Mouse (Mus musculus) layer of hippocampus, postnatal 36 days (tissue): ENCODE measurements around the gene Pde4b. TPM values are rescaled to one million over a fixed set of nuclear protein-coding genes. Genes with fewer than 3 reads are reported as not detected.

Experiments used
- DNase-seq, 2 experiments: peaks; one replicate each; pipeline ENCODE4 v3.0.0; 2022
- total RNA-seq, 2 experiments: library from RNA; stranded (reverse); gene quantifications; 2 replicates each; pipeline ENCODE4 v1.2.3; 2021

The Pde4b gene
- total RNA-seq, 2 experiments from 2014 or later: 65.7 to 71.9 TPM

DNA sequence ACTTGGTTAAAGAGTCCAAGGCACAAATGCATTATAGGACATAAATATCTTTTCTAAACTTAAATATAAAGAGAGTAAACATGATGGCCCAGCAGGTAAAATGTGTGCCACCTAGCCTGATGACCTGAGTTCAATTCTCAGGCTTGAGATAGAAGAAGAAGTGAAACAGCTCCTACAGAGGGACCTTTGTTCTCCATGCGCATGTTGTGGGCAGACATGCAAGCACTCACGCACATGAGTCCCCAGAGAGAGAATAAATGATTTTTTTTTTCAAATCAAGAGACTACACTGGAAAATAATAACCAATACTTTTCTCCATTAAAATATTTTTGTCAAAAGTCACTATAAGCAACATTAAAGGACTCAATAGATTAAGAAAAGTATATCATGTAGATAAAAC, 533.8 kb downstream of the Pde4b start:
- DNase-seq: no peak

DNA sequence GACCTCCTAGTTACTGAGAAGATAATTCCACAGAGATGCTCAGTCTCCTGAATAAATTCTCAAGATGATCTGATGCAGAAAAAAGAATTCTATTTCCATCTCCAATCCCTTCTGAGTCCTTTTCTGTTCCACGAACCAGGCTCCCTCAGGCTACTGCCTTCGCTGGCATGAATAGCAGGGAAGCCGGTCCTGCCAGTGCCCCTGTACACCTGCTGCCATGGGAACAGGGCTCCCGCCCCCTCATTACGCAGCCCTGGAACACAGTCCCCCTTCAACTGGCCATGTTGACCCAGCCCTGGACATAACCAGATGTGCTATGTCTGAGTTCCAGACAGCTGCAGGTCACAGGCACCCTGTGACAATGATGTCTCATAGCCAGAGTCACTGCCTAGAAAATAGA, 535.6 kb downstream of the Pde4b start:
- peak in 1 of 2 experiments; percentile 9 for DNase-seq

DNA sequence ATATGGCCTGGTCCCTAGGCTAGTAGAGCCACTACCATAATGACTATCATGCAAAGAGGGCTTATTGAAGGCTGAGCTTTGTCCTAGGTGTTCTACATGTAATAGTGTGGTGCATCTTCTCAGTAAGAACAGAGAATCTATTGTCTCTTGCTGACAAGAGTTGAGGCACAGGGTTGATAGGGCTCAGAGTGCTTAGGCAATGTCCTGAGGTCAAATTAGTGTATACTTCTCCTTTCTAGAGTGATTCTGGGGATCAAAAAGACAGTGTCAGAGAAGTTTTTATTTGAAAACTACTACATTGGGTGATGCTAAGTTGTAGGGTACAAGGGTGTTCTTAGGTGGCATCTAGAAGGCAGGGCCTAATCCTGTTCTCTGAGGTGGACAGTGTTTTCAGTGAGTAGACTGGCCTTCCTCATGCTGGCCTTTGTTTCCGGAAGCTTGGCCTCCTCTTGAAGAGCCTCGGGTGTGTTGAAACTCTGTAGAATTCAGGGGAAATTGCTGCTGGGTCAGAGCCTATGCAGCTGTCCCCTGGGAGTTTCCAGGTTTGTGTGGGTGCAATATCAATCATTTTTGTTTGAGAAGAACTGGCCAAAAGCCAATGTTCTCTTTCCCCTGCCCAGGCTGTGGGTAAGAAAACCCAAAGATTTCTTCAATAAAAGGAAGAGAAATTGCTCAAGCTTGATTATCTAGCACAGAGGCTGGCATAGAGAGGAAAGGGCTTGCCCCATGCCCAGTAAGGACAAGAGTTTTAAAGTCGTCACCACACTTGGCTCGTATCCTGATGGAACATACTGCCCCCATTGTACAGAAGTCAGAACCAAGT, 536.7 kb downstream of the Pde4b start:
- DNase-seq: no peak

DNA sequence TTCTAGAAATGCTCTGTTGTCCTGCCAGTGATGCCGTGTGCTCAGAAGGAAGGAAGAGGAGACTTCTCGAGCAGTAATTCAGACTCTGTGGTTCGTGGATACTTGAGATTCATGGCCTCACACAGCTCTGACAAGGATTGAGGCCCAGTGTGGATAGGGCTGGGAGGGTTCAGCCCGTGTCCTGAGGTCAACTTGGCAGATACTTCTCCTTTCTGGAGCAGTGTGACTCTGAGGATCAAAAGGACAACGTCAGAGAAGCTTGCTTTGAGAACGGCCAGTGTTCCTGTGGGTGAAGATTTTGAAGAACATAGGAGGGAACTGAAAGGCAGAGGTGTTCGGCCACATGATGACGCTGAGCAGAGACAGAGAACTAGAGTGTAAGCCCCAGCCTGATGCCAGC, 537.6 kb downstream of the Pde4b start:
- no peak for DNase-seq

DNA sequence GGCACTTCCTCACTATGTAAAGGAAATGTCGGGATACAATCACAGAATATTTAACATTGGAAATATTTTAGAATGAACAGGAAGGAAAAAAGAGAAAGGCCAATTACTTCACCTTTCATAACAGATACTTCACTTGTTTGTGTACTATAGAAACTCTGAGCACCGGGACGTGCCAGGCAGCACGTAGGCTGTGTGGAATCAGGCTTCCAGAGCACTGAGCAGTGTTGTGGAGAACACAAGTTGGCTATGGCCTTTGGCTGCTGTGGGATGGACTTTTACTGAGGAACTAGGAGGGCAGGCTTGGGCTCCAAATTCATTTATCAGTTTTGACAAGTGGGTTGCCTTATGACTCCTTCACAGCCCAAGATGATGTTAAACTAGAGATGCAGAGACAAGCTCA, 540.5 kb downstream of the Pde4b start:
- DNase-seq: no peak

DNA sequence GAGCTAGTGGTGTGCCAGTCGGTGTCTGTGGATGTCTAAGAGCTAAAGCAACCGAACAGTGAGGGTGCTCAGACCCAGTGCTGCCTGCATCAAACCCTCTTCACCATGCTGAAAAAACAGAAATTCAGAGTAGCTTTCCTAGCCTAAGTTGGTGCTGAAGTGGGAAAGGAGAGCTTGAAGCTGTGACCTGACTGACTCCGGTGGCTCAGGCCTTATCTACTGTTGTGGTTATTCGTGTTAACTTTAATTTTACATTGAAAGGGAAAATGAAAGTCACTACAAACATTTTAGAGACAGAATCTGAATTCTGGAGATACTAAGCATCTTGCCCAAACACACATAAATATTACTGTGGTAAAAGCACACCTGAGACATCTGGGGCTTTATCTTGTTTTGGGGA, 542.3 kb downstream of the Pde4b start:
- no peak for DNase-seq

DNA sequence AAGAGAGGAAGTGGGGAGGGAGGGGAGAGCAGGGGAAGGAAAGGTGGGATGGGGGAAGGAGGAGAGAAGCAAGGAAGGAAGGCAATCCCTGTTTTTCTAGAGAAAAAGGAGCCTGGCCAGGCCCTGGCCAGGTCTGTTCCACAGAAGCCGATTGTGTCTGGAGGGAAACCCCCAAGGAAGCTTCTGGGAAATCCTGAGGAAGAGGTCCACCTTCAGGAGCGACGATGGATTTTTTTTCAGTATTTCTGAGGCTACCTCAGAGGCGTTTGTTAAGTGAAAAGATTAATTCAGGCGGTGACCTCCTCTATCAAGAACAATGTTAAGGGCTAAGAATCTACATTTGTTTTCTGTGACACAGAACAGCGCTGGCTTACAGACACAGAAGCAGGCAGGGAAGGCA, 542.9 kb downstream of the Pde4b start:
- DNase-seq: no peak

DNA sequence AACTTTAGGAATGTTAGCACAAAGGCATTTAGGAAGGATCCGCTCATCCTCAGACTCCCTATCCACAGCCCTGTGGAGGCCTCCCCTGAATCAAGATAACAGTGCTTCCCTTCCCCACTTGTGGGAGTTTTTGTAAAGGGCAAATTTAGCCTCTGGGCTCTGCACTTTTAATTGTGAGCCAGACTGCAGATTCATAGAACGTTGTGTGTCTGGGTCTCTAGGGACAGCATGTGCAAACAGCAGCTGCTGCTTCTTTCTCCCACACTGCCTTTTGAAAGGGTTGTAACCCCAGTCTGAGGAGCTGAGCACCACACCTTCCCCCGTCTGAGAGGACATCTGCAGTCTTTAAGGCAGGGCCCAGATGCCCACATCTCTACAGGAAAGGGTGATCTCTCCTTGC, 544.3 kb downstream of the Pde4b start:
- no peak for DNase-seq

DNA sequence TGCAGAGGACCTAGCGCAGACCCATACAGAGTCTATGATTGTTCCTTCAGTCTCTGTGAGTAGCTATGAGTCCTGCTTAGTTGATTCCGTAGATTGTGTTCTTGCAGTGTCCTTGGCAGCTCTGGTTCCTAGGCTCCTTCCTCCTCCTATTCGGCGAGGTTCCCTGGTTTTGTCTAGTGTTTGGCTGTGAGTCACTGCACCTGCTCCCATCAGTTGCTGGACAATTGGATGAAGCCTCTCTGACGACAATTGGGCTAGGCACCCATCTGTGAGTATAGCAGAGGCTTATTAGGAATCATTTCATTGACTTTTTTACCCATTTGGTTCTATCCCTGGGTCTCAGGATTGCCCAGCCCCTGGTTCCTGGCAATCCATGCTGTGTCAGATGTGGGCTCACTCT, 545.9 kb downstream of the Pde4b start:
- DNase-seq: no peak

DNA sequence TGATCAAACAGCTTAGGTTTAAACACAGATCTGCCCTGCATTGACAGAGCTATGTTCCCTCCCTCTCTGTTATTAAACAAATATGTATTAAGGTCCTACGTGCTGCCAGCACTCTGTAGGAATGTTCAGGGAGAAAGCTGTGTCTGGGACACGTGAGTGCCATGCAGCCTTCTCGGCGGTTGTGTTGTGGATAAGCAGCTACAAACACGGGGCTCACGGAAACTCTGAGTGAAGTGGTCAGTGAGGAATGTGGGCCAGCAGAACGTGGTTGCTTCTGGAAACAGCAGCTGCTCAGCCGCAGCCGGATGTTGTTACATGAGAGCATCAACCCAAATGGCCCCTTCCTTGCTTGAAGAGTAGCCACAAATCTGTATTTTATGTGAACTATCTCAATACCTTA, 547.9 kb downstream of the Pde4b start:
- DNase-seq: no peak

DNA sequence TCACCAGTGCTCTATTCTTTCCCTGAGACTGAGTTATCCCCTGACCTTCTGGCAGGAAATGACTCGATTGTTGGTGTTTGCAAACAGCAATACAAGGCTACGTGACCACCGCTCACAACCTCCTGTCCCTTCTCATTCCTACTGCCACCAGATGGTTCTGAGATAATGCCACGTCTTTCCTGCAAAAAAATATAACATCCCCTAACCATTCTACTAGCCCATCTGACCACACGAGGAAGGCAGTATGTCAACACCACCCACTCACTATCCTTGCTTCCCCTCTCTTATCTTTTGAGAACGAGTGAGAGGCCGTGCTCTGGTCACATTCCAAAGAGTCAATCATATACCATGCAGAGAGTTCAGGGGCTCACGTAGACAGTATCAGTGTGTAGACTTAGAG, 548.6 kb downstream of the Pde4b start:
- no peak for DNase-seq

DNA sequence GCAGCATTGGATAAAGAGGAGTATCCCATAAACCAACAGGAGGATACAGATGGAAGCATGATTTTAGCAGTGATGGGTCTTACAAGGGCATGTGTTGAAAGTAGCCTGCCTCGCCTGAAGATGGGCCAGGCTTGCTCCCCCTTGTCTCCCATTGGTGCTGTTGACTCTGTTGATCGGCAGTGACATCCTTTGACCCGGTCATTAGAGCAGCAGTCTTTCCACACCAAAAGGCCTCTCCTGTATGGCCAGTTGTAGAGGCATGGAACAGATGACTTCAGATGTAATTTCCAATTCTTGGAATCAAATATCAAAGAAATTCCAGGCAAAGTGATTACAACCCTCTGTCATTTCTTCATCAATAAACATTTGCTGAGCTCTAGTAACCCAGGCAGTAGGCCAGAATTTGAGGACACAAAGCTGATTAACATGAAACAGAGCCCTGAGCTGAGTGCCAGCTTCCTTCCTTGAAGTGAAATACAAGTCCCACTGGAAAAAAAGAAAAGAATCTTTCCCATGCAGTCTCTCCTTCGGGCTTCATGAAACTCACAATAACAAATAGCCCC, 550.1 kb downstream of the Pde4b start:
- no peak for DNase-seq

DNA sequence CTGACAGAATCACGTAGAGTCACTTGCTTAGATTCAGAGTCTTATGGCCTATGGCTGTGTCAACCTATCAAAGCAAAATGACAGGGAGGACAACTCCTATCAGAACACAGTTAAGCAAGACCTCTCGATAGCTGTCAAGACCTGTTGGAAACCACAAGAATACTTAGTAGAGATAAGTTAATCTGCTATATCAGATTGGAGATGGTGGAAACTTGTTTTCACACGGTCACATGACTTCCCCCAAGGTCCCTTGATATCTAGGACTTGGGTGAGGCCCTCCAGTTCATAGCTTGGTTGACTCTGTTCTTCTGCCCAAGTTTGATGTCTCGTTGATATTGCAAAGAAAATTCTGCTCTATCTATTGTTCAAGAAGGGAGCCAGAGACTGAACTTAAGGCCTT, 553.6 kb downstream of the Pde4b start:
- no peak for DNase-seq

DNA sequence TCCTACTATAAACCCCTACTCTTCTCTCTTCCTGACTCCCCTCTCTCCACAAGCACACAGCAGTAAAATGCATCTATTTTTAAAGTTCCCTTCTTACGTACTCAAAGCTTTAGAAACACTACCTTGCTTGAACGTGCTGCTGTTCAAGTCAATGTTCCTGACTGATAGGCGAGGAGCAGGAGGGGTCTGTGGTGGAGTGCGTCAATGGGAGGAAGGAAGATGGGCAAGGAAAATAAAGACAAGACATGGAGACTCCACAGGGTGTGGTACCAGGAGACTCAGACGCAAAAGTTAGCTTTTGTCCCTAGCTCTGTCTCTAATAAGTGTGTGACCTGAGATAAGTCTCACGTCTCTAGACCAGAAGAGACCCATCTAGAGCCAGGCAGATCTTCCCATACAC, 556.7 kb downstream of the Pde4b start:
- no peak for DNase-seq

DNA sequence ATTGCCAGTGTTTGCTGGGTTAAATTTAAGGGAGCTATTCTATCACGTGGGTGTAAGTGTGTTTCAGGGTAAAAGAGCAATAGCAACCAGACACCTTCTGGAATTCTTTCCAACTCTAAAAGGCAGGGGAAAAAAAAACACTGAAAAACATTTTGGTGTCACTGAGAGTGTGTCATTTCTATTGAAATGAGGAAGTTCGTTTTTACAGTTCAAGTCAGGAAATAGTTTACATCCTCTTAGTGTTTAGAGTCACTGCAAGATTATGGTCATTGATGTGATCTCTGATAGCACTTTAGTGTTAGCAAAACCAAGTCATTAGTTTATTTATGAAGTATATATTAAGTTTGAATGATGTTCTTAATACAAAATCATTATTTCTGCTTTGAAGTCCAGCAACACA, 559.7 kb downstream of the Pde4b start:
- no peak for DNase-seq

DNA sequence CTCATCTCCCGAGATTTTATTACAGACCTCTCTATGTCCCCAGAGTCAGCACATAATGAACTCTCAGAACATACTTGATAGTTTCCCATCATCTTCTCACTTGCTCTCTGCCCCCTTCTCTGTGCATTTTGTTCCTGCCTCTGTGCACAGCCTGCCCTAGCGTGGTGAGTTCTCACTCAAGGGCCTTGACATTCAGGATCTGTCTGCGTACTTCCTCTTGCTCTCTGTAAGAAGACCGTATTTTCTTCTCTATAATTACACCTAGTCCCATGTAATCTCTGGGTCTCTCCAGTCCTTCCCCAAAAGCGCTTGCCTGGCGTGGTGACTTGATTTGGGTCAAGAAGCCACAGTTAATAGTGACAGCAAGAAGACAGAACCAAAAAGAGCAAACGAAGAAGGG, 568.0 kb downstream of the Pde4b start:
- no peak for DNase-seq

DNA sequence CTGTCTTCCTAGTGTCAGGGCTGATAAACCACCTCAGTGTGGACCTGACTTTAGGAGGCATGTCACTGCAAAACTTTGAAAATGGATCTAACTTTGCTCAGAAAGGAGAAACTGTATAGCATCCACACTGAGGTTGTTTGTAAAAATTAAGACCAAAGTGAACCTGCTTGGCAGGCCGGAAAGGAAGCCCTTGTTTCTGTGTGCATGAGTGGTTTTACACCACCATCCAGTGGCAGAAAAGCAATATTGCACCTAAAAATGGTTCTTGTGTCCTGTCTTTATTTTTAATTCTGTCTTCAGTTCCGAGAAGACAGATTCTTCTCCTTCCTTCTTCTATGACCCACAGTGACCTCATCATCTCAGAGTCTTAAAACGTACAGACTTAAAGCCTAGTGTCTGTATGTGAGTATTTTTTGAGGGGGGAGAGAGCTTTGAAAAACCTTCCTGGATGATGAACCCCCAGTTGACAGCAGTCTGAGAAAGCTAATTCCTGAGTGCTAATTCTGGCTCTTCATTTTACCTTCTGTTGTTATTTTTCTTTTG, 569.2 kb downstream of the Pde4b start:
- no peak for DNase-seq

Other genes starting within 250 kb of the Pde4b start
- gene B020004J07Rik, start 243.5 kb upstream of the Pde4b start, total RNA-seq: not detected
- gene C130073F10Rik, start 193.8 kb upstream of the Pde4b start, total RNA-seq: not detected
- gene Gm12800, start 178.4 kb upstream of the Pde4b start, total RNA-seq: not detected
- gene Gm12794, start 147.1 kb upstream of the Pde4b start, total RNA-seq: not detected
- not detected for gene Gm12790, start 106.5 kb upstream of the Pde4b start, total RNA-seq
- gene Gm12789, start 100.9 kb upstream of the Pde4b start, total RNA-seq: not detected